Mouse (Mus musculus): ENCODE results near the gene Gm4559.
"Not testable (repeated sequence)": the region's sequence is repeated elsewhere in the genome, so short reads cannot be mapped to it uniquely, and the experiment has no call there.

GRCm38 (mm10) chr7:142285910-142286612 is 11.9 kb upstream of the Gm4559 start:
- TF ChIP-seq CTCF (conservative IDR thresholded peaks at IDR 0.05; ENCODE audit: low read length); POU5F1 (IDR thresholded peaks at IDR 0.05; ENCODE audit: borderline replicate concordance, low read length); NANOG (IDR thresholded peaks at IDR 0.05; ENCODE audit: borderline replicate concordance, low read length): not testable (repeated sequence)

All from E14TG2a.4 (cell line).